Mouse (Mus musculus) embryonic fibroblast, embryonic 13.5 days (primary cell): Measurements from ENCODE around the gene Tbc1d14.

ENCODE experiments used
- CTCF ChIP-seq: IDR thresholded peaks from 2 replicates; pipeline ENCODE4 v1.5.1; 2011; ENCODE audit warnings: mild to moderate bottlenecking, control low read depth, low read length, moderate library complexity, borderline replicate concordance; ENCODE audit not compliant: insufficient read depth
- POLR2A ChIP-seq: IDR thresholded peaks from 2 replicates; pipeline ENCODE4 v1.6.1; 2011; ENCODE audit warnings: low read depth, mild to moderate bottlenecking, control low read depth, low read length, moderate library complexity

DNA sequence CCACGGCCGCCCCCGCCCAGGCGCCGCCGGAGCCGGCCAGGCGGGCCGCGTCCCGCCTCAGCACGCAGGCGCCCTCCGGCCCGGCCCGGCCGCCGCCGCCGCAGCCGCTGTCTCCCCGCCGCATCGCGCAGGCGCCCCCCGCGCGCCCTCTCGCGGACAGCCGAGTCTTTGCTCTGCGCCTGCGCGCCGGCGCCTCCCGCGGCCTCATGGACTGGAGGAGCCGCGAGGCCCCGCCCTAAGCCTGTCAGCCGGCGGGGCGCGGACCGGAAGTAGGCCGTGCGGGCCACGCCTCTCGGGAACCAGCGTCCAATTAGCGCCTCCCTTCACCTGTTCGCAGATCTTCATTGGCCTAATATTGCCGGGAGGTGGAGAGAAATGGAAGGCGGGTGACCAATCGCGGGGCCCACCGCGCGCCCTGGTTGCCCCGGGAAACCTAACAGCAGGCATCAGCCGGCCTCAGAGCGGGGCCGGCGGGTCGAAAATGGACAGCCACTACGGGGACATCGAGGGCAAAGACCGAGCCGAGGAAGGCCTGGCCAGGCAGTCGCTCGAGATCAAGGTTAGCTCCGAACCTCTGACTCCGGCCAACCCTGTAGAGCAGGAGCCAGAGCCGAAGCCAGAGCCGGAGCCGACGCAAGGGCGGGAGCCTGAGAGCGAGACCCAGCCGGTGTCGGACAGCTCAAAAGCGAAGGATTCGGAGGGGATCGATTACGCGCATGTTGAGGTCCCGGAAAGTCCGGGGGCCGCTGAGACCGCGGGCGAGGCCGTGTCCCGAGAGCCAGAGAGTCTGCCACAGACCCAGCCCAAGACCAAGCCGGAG lies 108.7 kb downstream of the Tbc1d14 start, which contains the start of the genes Tada2b and Ccdc96:
- TF ChIP-seq CTCF = no peak
- peak; percentile 36; the same call in 1 of the 2 replicates for TF ChIP-seq POLR2A
